16 mouse cellular contexts compared by ENCODE assay signal in genomic region chr7:125313604-125314003, GRCm38 (mm10).
"Had no signal": no experiment of that assay in that cellular context is flagged by ENCODE, and none has a peak within 500 bp of the region (broad histone marks: within the 10 kb centered on the region; RNA-seq: fewer than 3 reads in every experiment).

No protein-coding gene starts in this region.

- H3K9ac ChIP-seq: neural tube, embryonic 12.5 days; neural tube, embryonic 13.5 days; neural tube, embryonic 15.5 days; stomach, embryonic 15.5 days had no signal

- H3K27me3 ChIP-seq: neural tube, embryonic 12.5 days; neural tube, embryonic 13.5 days; neural tube, embryonic 15.5 days; stomach, embryonic 15.5 days had no signal

- H3K27ac ChIP-seq: neural tube, embryonic 12.5 days; neural tube, embryonic 13.5 days; neural tube, embryonic 15.5 days; stomach, embryonic 15.5 days; stomach, postnatal 0 days had no signal

- H3K4me2 ChIP-seq: neural tube, embryonic 12.5 days; neural tube, embryonic 13.5 days; neural tube, embryonic 15.5 days; stomach, embryonic 15.5 days had no signal

- H3K9me3 ChIP-seq: neural tube, embryonic 12.5 days; neural tube, embryonic 13.5 days; neural tube, embryonic 15.5 days; stomach, embryonic 15.5 days had no signal

- H3K4me3 ChIP-seq: neural tube, embryonic 12.5 days; neural tube, embryonic 13.5 days; neural tube, embryonic 15.5 days; stomach, embryonic 15.5 days had no signal

- DNase-seq: retina, postnatal 1 day; right cerebral cortex, adult 18-20 months; right cerebral cortex, postnatal 14 days; right cerebral cortex, postnatal 25 days; right cerebral cortex, postnatal 4 days; thymus, adult 18-20 months; thymus, adult 2 months; thymus, postnatal 14 days; thymus, postnatal 25 days; thymus, postnatal 36 days; thymus, postnatal 4 days had no signal

- H3K4me1 ChIP-seq: neural tube, embryonic 12.5 days; stomach, embryonic 15.5 days had no signal

- H3K36me3 ChIP-seq: neural tube, embryonic 12.5 days; neural tube, embryonic 13.5 days; neural tube, embryonic 15.5 days; stomach, embryonic 15.5 days had no signal
